Mouse (Mus musculus): ENCODE data around the gene Zfp523.

Gene Zfp523

GRCm38 (mm10) chr17:28176775-28177539 is at the start of gene Zfp523:
Gene Zfp523 (plus strand): TSS chr17:28177129.
- peak; percentile 87 for DNase-seq

DNA sequence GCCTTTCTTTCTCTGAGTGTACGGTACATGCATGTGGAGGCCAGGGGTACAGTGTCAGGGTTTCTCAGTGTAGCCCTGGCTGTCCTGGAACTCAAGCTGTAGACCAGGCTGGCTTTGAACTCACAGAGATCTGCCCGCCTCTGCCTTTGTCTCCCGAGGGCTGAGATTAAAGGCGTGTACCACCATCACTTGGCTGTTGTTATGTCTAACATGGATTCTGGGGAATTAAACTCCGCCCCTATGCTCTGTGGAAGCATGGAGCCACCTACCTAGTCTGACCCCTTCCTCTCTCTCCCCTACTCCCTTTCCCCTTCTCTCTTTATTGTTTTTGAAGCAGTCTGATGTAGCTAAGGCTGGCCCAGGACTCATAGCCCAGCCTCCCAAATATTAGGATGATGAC is 47.1 kb upstream of the Zfp523 start:
- no peak for DNase-seq

- no peak for DNase-seq
Measured at GRCm38 (mm10) chr17:28130391-28131125, 46.4 kb upstream of the Zfp523 start.

DNA sequence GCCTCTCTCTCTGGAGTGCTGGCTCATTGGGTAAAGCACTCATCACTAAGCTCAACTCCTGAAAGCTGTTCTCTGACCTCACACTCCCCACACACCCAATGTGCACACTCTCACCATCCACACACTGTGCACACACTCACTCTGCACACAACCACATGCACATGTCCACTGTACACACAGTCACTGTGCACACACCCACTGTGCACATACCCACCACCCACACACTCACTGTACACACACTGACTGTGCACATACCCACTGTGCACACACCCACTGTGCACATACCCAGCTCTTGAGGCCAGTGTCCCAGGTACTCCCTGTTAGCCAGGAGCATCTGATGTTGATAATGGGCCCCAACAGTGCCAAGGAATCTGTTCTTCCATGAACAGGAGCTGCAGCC is 45.8 kb upstream of the Zfp523 start:
- DNase-seq = no peak

- peak; percentile 61 for DNase-seq
Measured at GRCm38 (mm10) chr17:28133193-28133592, 43.7 kb upstream of the Zfp523 start.

- no peak for DNase-seq
Measured at GRCm38 (mm10) chr17:28135496-28135895, 41.4 kb upstream of the Zfp523 start.

GRCm38 (mm10) chr17:28136266-28136665 is 40.7 kb upstream of the Zfp523 start:
- no peak for DNase-seq

- no peak for DNase-seq
Measured at GRCm38 (mm10) chr17:28138013-28138412, 38.9 kb upstream of the Zfp523 start.

DNA sequence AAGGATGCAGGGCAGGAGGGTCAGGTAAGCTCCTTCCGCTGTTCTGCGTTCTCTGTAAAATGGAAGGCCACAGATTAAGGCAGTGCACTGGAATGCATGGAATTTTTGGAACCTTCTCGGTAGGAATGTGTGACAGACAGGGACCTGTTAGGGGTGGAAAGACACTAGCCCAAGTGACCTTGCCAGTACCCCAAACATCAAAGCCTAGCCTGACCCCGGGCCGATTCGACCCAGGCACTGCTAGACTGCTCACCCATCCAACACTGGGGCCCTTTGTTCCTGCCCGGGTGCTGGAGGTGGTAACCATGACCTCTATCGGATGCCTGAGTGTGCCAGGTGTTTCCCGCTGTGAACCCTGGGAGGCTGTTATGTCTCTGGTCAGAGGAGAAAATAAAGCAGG is 38.2 kb upstream of the Zfp523 start:
- no peak for DNase-seq

GRCm38 (mm10) chr17:28140431-28141204 is 36.3 kb upstream of the Zfp523 start:
- no peak for DNase-seq

DNA sequence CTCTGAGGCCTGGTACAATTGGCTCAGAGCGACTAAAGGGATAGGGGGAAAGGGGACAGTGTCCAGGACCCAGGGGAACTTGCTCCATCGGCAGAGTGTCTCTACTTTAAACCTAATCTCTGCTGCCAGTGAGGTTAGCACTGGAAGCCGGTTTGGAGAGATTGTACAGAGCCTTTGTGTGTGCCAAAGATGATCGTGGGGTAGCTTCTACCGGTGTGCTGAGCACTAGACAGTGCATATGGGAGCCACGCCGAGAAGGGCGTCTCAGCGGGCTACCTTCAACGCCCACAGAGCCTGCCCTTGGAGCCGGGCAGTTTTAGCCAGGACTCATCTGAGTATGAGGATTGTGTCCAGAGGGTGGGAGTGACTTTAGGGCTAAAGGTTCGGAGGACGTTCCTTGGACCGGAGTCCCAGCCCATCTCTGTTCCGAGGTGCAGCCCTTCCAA is 35.7 kb upstream of the Zfp523 start:
- DNase-seq = no peak

DNA sequence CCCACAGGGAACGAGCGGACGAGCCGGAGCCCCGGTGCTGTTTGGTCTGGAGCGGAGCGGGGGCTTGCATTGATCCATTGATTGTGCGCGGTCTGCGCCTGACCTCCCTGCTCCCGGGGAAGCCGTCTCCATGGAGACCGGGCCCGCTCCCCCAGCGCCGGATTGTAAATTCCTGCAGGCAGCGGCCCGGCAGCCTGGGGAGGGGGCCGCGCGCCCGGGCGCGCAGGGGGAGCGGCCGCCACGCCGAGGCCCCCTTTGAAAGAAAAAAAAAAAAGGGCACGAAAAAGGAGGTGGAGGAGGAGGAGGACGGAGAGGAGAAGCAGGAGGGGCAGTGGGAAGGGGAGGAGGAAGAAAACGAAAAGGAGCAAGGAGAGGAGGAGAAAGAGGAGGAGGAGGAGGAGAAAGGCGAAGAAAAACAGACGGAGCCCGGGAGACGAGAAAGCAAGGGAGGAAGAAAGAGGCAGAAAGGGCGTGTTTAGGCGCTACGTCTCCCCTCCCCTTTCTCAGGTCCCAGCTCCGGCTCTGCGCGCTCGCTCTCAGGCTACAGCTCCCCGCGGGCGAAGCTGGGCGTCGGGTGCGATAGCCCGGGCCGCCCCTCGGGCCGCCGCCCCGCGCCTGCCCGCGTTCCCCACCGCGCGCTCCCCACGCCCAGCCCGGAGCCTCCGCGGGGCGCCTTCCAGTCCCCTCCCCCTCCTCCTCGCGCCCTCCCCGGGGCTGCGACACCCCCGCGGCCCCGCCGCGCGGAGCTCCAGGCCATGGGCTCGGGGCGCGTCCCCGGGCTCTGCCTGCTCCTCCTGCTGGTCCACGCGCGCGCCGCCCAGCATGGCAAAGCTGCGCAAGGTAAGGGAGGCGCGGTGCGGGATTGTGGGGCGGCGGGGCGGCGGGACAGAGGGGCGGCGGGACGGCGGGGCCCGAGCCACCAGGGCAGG is 34.9 kb upstream of the Zfp523 start, which contains the start of gene Scube3:
Scube3 (plus strand) TSS at position 371 of the 929 bp plus-strand sequence.
- no peak for DNase-seq

- DNase-seq = no peak
Measured at GRCm38 (mm10) chr17:28142700-28143610, 34.0 kb upstream of the Zfp523 start.

- DNase-seq = no peak
Measured at GRCm38 (mm10) chr17:28143751-28144150, 33.2 kb upstream of the Zfp523 start.

DNA sequence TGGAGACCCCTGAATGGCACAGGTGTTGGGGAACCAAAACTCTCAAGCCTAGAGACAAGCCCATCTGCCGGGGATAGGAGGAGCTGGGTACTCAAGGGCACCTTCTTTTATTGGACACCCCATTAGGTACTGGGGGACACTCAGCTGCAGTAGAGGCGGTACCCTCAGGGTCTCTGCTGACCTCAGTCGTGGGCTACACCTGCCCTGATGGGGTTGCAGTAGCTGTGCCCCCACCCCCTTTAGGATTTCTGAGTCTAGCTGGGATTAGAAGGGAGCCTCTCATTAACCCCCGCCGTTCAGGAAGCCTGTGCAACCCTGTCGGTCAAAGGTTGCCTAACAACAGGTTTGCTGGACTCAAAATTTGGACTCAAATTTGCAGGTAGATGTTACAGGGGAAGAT is 32.7 kb upstream of the Zfp523 start:
- DNase-seq = no peak

DNA sequence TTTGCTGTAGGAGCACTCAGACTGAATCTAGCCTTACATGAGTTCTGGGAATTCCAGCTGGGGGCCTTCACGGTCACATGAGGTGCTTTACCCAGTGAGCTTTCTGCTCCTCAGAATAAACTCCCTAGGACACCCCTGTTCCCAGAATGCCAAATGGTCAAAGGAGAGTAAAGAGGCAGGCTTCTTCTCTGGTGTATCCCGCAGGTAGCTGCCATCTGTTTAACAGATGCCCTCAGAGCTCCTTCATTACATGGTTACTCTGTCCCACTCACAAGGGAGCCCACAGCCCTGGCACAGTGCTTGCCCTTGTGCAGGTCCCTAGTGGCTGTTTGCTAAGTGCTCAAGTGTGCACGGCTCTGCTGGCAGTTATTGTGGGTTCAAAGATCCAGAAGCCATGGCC is 28.6 kb upstream of the Zfp523 start:
- no peak for DNase-seq

DNA sequence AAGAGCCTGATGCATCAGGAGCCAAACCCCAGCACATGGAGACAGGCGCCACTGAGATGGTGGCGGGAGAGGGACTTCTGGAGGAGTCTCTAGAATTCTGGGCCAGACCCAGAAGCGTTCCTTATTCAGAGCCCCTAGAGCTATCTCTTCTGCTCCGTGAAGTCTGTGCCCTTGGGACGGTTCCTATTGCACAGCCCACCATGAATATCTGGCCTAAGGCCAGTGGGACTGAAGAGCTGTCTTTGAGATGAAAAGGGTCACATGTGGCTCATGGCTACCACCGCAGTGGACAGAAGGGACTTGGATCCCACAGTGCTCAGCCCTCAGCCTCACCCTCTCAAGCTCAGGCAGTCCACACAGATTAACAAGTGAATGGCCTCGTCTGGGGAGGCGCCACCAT is 27.2 kb upstream of the Zfp523 start:
- DNase-seq = no peak

DNA sequence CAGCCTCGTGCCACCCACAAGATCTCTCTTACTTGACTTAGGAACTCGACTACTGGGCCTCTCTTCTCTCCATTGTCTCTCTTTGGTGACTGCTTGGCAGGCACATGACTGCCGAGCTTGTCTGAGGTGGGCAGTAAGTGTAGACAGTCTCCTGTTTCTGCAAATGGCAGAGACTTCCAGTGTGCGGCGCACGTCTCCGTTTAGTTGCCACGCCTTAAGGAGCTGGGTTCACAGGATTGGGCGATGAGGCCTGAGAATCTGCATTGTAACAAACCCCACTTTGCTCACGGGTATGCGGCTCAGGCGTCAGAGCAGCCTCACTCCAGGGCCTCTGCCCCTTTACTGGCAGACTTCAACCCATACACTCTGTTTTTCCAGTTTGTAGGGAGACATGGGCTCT is 26.5 kb upstream of the Zfp523 start:
- no peak for DNase-seq

DNA sequence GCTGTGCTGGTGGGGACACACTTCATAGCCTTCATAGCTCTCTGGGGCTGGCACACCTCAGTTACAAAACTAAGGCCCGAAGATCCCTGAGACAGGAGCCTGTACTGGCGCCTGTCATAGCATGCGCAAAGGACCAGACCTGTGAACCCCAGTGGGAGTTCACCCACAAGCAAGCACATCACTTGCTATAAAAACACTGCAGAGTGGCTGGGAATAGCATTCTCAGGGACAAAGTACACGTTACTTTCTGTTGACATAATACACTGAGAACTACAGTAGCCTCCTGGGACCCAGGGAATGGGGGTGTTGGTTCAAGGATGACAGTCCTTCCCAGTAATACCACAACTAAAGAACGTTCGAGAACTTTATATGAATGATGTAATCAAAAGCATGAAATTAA is 23.8 kb upstream of the Zfp523 start:
- no peak for DNase-seq

GRCm38 (mm10) chr17:28154970-28155369 is 22.0 kb upstream of the Zfp523 start:
- no peak for DNase-seq

- DNase-seq = no peak
Measured at GRCm38 (mm10) chr17:28160361-28160760, 16.6 kb upstream of the Zfp523 start.

Data from lung, postnatal 36 days (tissue).